Mouse (Mus musculus): Measurements from ENCODE around the gene Slc28a3. TPM values are rescaled to one million over a fixed set of nuclear protein-coding genes. Genes with fewer than 3 reads are reported as not detected.

The Slc28a3 gene
- total RNA-seq (2015; ENCODE audit: low replicate concordance) = not detected in 2 replicates
- 0.17 TPM in 1 of 2 replicates, not detected in the other for total RNA-seq (2017; ENCODE audit: low replicate concordance)

- ATAC-seq (replicated peaks; ENCODE audit: low FRiP score, poor library complexity, severe bottlenecking) = no peak
Measured at GRCm38 (mm10) chr13:58610716-58611115, at the start of gene Slc28a3. Gene Slc28a3, minus strand, starts transcription at chr13:58610877.

GRCm38 (mm10) chr13:58657987-58658386 lies 47.3 kb upstream of the Slc28a3 start:
- ATAC-seq (replicated peaks; ENCODE audit: low FRiP score, poor library complexity, severe bottlenecking) = no peak

GRCm38 (mm10) chr13:58656885-58657284 lies 46.2 kb upstream of the Slc28a3 start:
- no peak for ATAC-seq (replicated peaks; ENCODE audit: low FRiP score, poor library complexity, severe bottlenecking)

- ATAC-seq (replicated peaks; ENCODE audit: low FRiP score, poor library complexity, severe bottlenecking) = no peak
Measured at GRCm38 (mm10) chr13:58655552-58655951, 44.9 kb upstream of the Slc28a3 start.

- ATAC-seq (replicated peaks; ENCODE audit: low FRiP score, poor library complexity, severe bottlenecking) = no peak
Measured at GRCm38 (mm10) chr13:58640330-58640729, 29.7 kb upstream of the Slc28a3 start.

- ATAC-seq (replicated peaks; ENCODE audit: low FRiP score, poor library complexity, severe bottlenecking) = no peak
Measured at GRCm38 (mm10) chr13:58638950-58639349, 28.3 kb upstream of the Slc28a3 start.

- no peak for ATAC-seq (replicated peaks; ENCODE audit: low FRiP score, poor library complexity, severe bottlenecking)
Measured at GRCm38 (mm10) chr13:58637360-58638002, 26.8 kb upstream of the Slc28a3 start.

- no peak for ATAC-seq (replicated peaks; ENCODE audit: low FRiP score, poor library complexity, severe bottlenecking)
Measured at GRCm38 (mm10) chr13:58633887-58634286, 23.2 kb upstream of the Slc28a3 start.

- ATAC-seq (replicated peaks; ENCODE audit: low FRiP score, poor library complexity, severe bottlenecking) = no peak
Measured at GRCm38 (mm10) chr13:58630756-58631155, 20.1 kb upstream of the Slc28a3 start.

DNA sequence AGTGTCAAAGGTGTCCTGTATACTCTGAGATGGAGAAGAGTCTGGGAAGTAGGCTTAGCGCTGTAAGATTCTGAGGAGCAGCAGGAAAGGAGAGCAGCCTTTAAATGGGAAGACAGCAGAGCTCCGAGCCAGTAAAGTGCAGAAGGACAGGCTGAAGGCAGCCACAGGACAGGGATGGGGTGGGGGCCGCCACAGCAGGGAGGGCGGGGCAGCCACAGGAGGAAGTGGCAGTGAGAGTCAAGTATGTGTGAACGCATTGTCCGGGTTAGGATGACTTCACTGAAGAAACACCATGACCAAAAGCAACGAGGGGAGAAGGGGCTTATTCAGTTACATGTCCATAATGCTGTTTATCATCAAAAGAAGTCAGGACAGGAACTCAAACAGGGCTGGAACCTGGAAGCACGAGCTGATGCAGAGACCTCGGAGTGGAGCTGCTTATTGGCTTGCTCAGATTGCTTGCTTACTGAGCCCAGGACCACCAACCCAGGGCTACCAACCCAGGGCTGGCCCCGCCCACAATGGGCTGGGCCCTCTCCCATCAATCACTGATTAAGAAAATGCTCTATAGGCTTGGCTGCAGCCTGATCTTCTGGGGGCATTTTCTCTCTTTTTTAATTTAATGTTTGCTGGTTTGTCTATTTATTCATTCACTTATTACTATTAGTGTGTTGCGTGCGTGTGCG lies 18.8 kb upstream of the Slc28a3 start:
- no peak for ATAC-seq (replicated peaks; ENCODE audit: low FRiP score, poor library complexity, severe bottlenecking)

GRCm38 (mm10) chr13:58622647-58623046 lies 12.0 kb upstream of the Slc28a3 start:
- ATAC-seq (replicated peaks; ENCODE audit: low FRiP score, poor library complexity, severe bottlenecking) = no peak

GRCm38 (mm10) chr13:58619301-58619700 lies 8.6 kb upstream of the Slc28a3 start:
- no peak for ATAC-seq (replicated peaks; ENCODE audit: low FRiP score, poor library complexity, severe bottlenecking)

DNA sequence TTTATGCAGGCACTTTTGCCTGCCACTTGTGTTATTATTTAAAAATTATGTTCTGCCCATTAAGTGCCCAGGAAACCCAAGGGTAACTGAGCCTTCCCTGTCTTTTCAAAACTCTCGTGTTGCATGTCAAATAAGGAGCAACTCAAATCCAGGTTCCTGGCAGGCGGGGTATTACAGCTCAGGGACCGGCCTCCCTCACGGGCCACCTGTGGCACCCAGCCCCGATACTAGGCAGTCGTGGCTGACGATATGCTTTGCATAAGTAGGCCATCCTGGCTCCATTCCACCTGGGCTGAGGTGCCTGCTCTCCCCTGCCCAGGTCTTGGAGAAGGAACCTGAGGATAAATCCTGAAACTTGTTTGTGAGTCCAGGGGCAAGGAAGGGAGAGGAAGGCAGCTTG lies 618 bp downstream of the Slc28a3 start:
- ATAC-seq (replicated peaks; ENCODE audit: low FRiP score, poor library complexity, severe bottlenecking) = no peak

- ATAC-seq (replicated peaks; ENCODE audit: low FRiP score, poor library complexity, severe bottlenecking) = no peak
Measured at GRCm38 (mm10) chr13:58601201-58601855, 9.3 kb downstream of the Slc28a3 start.

GRCm38 (mm10) chr13:58598578-58598977 lies 12.1 kb downstream of the Slc28a3 start:
- ATAC-seq (replicated peaks; ENCODE audit: low FRiP score, poor library complexity, severe bottlenecking) = no peak

DNA sequence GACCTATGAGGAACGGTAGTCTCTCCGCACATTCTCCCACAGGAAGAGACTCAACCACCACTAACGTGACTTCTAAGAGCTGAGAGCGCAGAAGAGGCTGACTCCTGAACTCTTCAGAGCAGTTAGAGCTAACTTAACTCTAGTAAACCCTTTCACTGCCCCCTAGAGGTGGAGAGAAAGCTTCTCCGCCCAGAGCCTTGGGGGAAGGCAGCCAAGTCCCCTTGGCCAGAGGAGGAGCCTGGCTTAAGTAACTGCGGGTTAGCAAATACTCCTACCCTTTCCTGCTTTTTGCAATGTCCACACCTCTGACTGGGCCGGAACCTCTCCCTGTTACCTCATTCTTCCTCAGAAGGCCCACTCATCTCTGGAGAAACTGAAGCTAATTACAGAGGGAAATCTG lies 17.5 kb downstream of the Slc28a3 start:
- ATAC-seq (replicated peaks; ENCODE audit: low FRiP score, poor library complexity, severe bottlenecking) = no peak

DNA sequence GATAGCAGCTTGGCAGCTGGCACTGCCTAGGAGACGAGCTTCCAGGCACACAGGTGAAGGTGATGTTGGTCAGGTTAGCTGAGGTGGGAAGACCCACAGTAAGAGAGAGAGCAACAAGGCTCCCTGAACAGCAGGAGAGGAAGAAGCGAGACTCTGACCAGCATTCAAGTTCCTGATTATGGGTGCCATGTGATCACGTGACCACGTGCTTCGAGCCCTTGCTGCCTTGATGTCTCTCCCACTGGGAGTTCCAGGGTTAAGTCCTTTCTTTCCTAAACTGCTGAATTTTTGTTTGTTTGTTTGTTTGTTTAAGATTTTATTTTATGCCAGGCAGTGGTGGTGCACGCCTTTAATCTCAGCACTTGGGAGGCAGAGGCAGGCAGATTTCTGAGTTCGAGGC lies 18.8 kb downstream of the Slc28a3 start:
- no peak for ATAC-seq (replicated peaks; ENCODE audit: low FRiP score, poor library complexity, severe bottlenecking)

DNA sequence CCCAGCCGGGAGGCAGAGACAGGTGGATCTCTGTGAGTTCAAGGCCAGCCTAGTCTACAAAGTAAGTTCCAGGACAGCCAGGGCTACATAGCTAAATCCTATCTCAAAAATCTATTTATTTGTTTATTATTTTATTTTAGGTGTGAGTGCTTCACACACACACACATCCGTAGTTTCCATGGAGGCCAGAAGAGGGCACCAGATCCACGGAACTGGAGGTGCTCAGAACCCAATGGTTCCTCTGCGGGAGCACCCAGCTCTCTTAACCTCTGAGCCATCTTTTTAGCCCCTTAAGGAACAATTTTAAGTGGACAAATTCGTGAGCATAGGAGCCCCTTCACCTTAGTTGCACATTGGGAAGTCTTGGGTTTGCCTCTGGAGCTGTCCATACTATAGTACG lies 20.0 kb downstream of the Slc28a3 start:
- ATAC-seq (replicated peaks; ENCODE audit: low FRiP score, poor library complexity, severe bottlenecking) = no peak

GRCm38 (mm10) chr13:58589517-58589858 lies 21.2 kb downstream of the Slc28a3 start:
- no peak for ATAC-seq (replicated peaks; ENCODE audit: low FRiP score, poor library complexity, severe bottlenecking)

DNA sequence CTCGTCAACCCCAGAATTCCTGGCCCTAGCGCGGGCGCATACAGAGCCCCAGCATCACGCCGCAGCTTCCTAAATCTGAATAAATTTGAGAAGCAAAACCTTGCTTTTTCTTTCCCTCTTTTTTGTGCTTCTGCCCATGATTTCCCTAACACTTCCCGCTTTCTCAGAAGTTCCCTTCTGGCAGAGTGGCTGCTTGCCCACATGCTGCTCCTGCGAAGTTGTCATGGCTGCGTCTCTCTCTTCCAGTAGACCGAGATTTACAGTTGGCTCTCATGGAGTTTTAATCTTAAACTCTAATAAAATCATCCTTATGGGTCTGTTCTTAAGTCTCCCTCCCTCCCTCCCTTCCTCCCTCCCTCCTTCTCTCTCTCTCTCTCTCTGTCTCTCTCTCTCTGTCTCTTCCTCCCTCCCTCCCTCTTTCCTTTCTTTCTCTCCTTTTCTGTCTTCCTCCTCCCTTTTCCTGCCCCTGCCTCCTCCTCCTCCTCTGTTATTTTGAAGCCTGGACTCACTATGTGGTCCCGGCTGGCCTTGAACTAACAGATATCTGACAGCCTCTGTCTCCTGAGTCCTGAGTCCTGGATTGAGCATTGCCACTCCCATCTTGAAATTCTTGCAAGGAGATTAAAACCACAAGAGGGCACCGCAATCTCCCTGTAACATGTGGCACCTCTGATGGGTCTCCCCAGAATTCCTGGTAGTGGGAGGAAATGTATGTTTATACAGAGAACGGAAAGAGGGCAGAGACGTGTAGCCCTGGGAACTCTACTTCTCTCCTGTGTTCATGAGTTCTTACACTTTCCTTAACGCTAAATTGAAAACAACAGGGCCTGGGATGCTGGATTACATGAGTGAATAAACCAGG lies 21.8 kb downstream of the Slc28a3 start:
- ATAC-seq (replicated peaks; ENCODE audit: low FRiP score, poor library complexity, severe bottlenecking) = no peak

All from erythroblast, adult 5-6 weeks (primary cell).